Mouse (Mus musculus): ENCODE measurements around the gene Dbt.

Dbt gene

GRCm38 (mm10) chr3:116542532-116542931 lies 29.7 kb downstream of the Dbt start:
- DNase-seq: no peak

DNA sequence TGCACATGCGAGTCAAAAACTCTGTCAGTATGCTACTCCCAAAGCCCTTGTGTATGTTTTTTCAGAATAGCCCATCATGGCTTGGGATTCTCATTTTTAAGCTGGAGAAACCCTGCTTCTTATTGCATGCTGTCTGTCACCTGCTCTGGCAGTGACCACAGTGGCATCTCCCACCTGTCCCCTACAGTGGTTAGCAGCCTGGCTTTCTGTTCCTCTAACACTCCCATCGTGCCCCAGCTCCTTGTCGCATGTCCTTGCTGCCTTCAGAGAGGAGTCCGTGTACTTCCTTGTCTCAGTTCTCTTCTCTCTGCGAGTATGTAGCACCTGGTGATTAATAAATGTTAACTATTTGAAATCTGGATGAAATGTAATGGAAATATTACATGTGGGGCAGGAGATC lies 34.6 kb downstream of the Dbt start:
- no peak for DNase-seq

GRCm38 (mm10) chr3:116551362-116551761 lies 38.5 kb downstream of the Dbt start:
- DNase-seq: no peak

DNA sequence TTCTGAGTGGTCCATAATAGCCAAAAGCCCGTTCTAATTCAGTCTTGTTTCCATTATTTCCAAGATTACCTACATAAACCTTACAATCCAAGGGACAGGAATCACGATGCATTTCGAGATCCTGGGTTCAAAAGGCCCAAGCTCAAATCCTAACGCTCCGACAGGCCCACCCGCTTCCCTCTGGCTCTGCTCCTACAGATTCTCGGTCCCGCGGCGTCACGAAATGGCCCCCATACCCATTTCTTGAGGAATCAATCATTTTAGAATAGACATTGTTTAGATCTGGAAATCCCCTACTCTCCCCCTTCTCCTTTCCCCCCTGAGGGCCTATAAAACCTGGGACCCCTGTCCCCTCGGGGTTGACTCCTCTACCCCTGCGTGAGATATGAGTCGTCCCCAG lies 48.4 kb downstream of the Dbt start:
- DNase-seq: peak in 1 of 2 experiments; percentile 30

DNA sequence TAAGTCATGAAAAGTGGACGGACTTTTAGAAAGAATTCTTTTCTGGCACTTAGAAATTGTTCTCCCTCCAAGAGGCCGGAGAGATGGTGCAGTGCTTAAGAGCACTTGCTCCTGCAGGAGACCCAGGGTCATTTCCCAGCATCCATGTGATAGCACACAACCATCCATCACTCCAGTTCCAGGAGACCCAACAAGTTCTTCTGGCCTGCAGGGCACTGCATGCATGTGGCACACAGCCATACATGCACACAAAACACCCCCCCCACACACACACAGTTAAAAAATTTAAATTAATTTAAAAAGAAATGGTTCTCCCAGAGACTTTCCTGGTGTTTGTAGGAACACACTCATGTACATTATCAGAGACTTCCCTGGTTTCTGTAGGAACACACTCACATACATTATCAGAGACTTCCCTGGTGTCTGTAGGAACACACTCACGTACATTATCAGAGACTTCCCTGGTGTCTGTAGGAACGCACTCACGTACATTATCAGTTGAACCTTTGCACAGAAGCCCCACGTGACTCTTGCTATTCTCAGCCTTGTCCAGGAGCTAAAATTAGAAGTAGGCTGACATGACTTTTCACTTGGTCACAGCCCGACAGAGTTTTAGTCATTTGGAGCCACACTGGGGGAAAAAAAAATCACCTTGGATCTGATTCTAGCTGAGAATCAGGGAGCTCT lies 49.7 kb downstream of the Dbt start, which contains the start of gene Lrrc39:
Lrrc39 (plus strand) TSS at position 566 of the 687 bp plus-strand sequence.
- DNase-seq: no peak

- DNase-seq: no peak
Measured at GRCm38 (mm10) chr3:116563095-116563492, 50.2 kb downstream of the Dbt start.

DNA sequence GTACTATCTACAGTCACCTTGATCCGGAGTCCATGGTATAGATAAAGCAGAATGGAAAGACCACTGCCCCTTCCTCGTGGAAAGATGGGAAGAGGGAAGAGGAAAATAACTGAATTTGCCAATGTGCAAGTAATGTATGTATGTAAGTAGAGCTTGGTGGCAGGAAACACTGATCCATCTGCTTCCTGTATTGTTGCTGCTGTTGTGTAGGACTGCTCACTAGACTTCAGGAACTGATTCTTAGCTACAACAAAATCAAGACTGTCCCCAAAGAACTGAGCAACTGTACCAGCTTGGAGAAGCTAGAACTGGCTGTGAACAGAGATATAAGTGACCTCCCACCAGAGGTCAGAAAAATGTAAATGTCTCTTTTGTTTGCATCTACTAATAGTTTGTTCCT lies 57.8 kb downstream of the Dbt start:
- DNase-seq: no peak

- no peak for DNase-seq
Measured at GRCm38 (mm10) chr3:116577286-116577685, 64.4 kb downstream of the Dbt start.

DNA sequence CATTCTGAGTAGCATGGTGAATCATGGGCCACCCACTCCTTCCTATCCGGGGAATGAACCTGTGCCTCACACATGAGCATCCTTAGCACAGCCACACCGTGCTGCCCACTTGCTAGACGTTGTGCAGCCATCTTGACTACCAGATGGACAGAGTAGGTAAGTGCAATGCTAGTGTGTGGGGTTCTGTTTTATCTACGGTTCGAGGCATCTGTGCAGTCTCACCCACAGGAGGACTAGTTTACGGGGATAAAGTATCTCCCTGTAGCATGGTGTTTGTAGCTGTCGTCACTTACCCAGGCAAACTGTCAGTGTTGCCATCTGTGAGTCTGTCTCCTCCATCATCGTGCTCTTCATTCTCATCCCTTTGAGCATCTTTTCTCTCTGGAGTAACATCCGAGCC lies 69.3 kb downstream of the Dbt start:
- DNase-seq: no peak

DNA sequence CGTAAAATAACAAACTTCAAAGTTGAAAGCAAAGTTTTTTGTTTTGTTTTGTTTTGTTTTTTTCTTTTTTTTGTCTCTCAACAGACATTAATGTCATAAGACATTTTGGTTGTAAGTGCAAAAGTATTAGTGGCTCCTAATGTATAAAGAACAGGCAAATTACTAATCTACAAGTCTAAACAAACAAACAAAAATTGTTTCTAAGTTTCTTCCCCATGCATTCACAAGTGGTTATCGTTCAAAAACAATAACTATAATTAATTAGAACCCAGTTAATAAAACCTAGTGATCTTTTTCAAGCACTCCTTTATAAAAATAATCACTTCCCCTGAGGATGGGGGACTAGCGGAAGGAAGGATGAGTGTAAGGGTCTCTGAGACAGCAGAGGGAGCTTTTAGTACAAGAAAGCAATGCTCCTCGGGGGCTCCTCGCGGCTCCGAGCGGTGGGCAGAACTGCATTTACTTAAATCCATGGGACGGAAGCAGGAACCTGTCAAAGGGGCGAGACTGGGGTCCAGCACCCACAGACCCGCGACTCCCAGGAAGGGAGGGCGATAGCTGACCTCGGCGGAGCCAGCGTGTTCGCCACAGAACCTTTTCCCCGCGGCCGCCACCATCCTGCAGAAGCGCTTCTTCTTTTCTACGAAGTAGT lies 81.3 kb downstream of the Dbt start:
- no peak for DNase-seq

DNA sequence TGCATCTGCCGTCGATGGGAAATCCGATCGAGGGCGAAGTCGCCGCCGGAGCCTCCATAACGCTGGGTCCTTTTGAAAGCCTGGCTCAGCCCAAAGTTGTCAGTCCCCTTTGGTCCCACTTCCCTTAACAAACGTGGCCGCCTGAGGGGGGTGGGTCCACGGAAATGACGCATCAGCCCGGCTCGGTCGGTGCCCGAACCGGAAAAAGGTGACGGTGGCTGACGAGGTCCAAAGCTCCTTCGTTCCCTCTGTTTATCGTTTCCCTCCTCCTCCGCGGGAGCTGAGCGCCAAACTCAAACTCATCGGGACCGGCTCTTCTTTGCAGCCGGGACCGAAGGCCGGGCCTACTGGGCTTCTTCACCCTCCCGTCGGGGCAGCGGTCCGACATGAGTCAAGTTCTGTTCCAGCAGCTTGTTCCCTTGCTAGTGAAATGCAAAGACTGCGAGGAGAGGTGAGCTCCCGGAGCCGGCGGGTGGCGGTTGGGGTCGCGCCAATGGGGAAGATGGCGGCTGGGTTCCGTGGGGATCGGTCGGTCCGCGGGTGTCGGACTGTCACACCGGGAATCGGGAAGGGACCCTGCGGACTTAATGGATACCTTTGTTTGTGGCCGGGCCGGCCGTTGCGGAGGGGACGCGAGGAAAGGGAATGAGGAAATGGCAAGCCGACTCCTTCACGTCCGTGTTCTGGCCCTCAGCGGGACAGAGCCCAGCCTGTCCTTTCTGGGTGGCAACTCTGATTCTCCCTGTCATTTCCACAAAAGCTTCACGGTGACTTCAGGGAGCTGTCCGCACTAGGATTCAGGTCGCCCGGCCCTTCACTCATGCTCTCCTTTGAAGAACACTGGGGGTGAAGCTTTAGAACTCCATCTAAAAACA lies 82.1 kb downstream of the Dbt start, which contains the start of gene Sass6:
Sass6 (plus strand) TSS at position 255 of the 875 bp plus-strand sequence.
- peak; percentile 97 to 99 for DNase-seq

GRCm38 (mm10) chr3:116595603-116595991 lies 82.7 kb downstream of the Dbt start:
- no peak for DNase-seq
